Mouse (Mus musculus) liver, embryonic 12.5 days (tissue): ENCODE results near the gene Tkt. TPM values are rescaled to one million over a fixed set of nuclear protein-coding genes. Genes with fewer than 3 reads are reported as not detected.
"Not testable (repeated sequence)": the region's sequence is repeated elsewhere in the genome, so short reads cannot be mapped to it uniquely, and the experiment has no call there.

Source experiments
- ATAC-seq: fragments of 200-750 bp; cut with Nextera tagmentation; 2 replicates; pipeline ENCODE4 v1.8.0; 2017; ENCODE audit warnings: moderate number of reproducible peaks, mild to moderate bottlenecking, moderate library complexity
- H3K27ac ChIP-seq: fragments of 300-500 bp; sonication (generic); 2 replicates; pipeline ENCODE4 v1.5.1; 2016; ENCODE audit warnings: mild to moderate bottlenecking
- H3K27me3 ChIP-seq: fragments of 300-500 bp; sonication (generic); replicated peaks from 2 replicates; pipeline ENCODE4 v1.6.1; 2016; ENCODE audit warnings: mild to moderate bottlenecking, moderate library complexity
- H3K36me3 ChIP-seq: fragments of 300-500 bp; sonication (generic); 2 replicates; pipeline ENCODE4 v1.6.1; 2016; ENCODE audit warnings: mild to moderate bottlenecking, moderate library complexity
- H3K4me1 ChIP-seq: fragments of 300-500 bp; sonication (generic); 2 replicates; pipeline ENCODE4 v1.6.1; 2016
- H3K4me2 ChIP-seq: fragments of 300-500 bp; sonication (generic); 2 replicates; pipeline ENCODE4 v1.6.1; 2016; ENCODE audit warnings: mild to moderate bottlenecking, moderate library complexity
- H3K4me3 ChIP-seq: fragments of 300-500 bp; sonication (generic); 2 replicates; pipeline ENCODE4 v1.5.1; 2016; ENCODE audit warnings: mild to moderate bottlenecking, moderate library complexity
- H3K9ac ChIP-seq: fragments of 300-500 bp; sonication (generic); 2 replicates; pipeline ENCODE4 v1.6.1; 2016; ENCODE audit warnings: mild to moderate bottlenecking, moderate library complexity
- H3K9me3 ChIP-seq: fragments of 300-500 bp; sonication (generic); replicated peaks from 2 replicates; pipeline ENCODE4 v1.6.1; 2016; ENCODE audit warnings: mild to moderate bottlenecking, moderate library complexity
- WGBS: fragments of 180-500 bp; shearing (Covaris S2); methylation state at CpG from one replicate; pipeline ENCODE4 v1.1.7; 2016; ENCODE audit not compliant: insufficient replicate concordance; 5-methylcytosine and 5-hydroxymethylcytosine counted together
- polyA plus RNA-seq: library from polyadenylated mRNA; unstranded; fragments of >200 nt; fragmentation: Nextera tagmentation; extraction: Ambion mirVana; gene quantifications from 2 replicates; pipeline ENCODE4 v1.2.1, GENCODE M21; 2016

Tkt gene
- polyA plus RNA-seq, 1 experiment from 2014 or later, result 280 TPM

DNA sequence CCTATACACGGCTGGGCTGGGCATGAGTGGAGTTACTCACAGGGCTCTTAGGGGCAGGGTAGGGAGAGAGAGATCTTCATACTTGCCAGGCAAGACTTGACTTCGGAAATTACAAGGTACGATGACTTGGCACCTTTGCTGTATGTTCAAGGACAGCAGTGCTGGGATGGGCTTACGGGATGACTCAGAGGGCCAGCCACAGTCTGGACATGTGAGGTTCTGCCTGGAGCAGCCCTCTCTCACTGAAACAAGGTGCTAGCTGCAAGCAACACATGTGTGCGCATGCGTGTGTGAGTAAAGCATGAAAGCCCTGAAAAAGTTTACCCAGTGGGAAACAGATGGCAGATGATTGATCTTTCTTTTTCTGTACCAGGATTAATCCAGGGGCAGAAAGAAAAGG lies 16.3 kb upstream of the Tkt start:
- no peak for ATAC-seq
- Histone ChIP-seq H3K27ac (no peak overlapping the region), H3K4me2 (no peak overlapping the region), H3K27me3 (no peaks in the 10 kb centered on the region), H3K9me3 (no peaks in the 10 kb centered on the region), H3K9ac (no peak overlapping the region), H3K4me3 (no peak overlapping the region), H3K4me1 (no peaks in the 10 kb centered on the region), H3K36me3 (peaks cover 13% of the 10 kb centered on the region)
- WGBS, result 82% methylated on average over 6 of the region's 6 CpGs

GRCm38 (mm10) chr14:30533780-30534450 lies 14.2 kb upstream of the Tkt start:
- Histone ChIP-seq H3K9ac (no peak overlapping the region), H3K36me3 (peaks cover 3% of the 10 kb centered on the region; the same call in 1 of the 2 replicates), H3K9me3 (no peaks in the 10 kb centered on the region), H3K27ac (no peak overlapping the region), H3K4me2 (no peak overlapping the region), H3K4me3 (no peak overlapping the region), H3K27me3 (no peaks in the 10 kb centered on the region), H3K4me1 (no peaks in the 10 kb centered on the region)
- 68% methylated on average over 6 of the region's 6 CpGs for WGBS
- ATAC-seq, result no peak

GRCm38 (mm10) chr14:30541541-30541940 lies 6.6 kb upstream of the Tkt start:
- Histone ChIP-seq H3K9ac (no peak overlapping the region), H3K4me2 (no peak overlapping the region), H3K36me3 (no peaks in the 10 kb centered on the region), H3K4me1 (no peaks in the 10 kb centered on the region), H3K9me3 (no peaks in the 10 kb centered on the region), H3K27me3 (no peaks in the 10 kb centered on the region), H3K27ac (no peak overlapping the region), H3K4me3 (no peak overlapping the region)
- WGBS, result 80% methylated on average over 10 of the region's 10 CpGs
- no peak for ATAC-seq

DNA sequence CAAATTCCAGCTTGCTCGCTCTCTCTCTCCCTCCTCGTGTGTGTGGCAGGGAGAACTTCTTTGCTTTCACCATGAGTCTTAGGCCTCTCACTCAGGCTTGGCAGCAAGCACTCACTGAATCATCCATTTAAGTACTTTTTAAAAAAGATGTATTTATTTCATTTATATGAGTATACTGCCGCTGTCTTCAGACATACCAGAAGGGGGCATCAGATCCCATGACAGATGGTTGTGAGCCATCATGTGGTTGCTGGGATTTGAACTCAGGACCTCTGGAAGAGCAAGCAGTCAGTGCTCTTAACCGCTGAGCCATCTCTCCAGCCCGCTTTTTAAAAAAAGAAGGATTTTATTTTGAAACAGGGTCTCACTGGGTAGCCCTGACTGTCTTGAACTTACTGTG lies 4.8 kb upstream of the Tkt start:
- H3K4me3 ChIP-seq, ATAC-seq, H3K27me3 ChIP-seq, H3K4me2 ChIP-seq, H3K9ac ChIP-seq, H3K4me1 ChIP-seq, H3K27ac ChIP-seq, H3K36me3 ChIP-seq, H3K9me3 ChIP-seq: not testable (repeated sequence)
- 81% methylated on average over 5 of the region's 5 CpGs for WGBS

DNA sequence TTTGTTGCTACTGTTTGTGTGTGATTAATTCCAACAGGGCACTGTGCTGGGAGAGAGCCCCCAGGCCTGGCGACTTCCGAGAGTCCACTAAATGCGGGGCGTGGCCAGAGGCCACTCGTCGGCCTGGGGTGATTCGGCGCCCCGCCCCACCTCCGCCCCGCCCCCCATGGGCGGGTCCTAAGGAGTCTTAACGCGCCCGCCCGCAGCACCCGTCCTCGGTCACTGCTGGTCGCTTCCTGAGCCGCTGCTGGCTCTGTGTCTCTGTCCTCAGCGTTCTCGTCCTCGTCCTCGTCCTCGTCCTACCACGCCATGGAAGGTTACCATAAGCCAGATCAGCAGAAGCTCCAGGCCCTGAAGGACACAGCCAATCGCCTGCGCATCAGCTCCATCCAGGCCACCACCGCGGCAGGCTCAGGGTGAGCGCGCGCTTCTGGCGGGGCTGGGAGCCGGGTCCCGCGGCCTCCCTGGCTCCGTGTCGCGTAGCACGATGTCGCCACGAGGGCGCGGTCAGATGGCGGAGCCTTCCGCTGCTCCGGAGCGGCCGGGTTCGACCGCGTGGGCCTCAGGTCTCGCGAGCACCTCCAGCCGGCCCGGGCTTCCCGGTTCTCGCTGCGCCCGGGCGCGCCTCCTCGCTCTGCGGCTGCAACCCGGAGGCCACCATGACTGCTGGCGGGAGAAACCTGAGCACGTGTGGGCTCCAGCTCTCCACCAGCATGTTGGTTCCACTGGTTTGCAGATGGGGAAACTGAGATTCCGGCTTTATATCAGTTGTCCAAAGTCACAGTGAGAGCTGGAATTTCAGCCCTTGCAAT lies 1.0 kb downstream of the Tkt start:
- Histone ChIP-seq H3K36me3 (peaks cover 33% of the 10 kb centered on the region), H3K4me1 (peaks cover 57% of the 10 kb centered on the region)
- ATAC-seq, result peak; percentile 93

DNA sequence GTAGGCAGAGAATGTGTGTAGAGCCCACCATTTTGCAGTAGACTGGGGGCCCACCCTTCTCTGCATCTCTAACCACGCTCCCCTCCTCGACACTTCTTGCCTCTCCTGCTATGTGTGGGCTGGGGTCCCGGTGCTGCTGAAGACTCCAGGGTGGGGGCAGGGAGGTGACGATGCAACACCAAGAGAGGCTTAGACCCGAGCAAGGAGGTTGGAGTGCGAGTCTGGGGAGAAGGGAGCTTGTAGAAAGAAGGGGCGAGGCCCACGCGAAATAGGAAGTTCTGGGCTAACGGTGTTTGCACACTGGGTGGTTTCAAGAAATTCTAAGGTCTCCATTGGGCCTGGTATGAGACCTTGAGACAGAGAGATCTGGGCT lies 1.6 kb downstream of the Tkt start:
- Histone ChIP-seq H3K4me1 (peaks cover 63% of the 10 kb centered on the region), H3K9ac (peak overlapping the region; percentile 88), H3K9me3 (no peaks in the 10 kb centered on the region), H3K27me3 (no peaks in the 10 kb centered on the region), H3K36me3 (peaks cover 39% of the 10 kb centered on the region), H3K4me3 (peak overlapping the region; percentile 80), H3K4me2 (peak overlapping the region; percentile 88), H3K27ac (peak overlapping the region; percentile 93)
- ATAC-seq, result no peak
- WGBS, result under 1% methylated on average over 10 of the region's 10 CpGs

More for the DNA sequence above, 1.0 kb downstream of the Tkt start:
- H3K9ac ChIP-seq, result peak overlapping the region; percentile 88
- H3K4me3 ChIP-seq, result peak overlapping the region; percentile 80
- H3K27me3 ChIP-seq, result no peaks in the 10 kb centered on the region
- under 1% methylated on average over 69 of the region's 69 CpGs for WGBS
- H3K4me2 ChIP-seq, result peak overlapping the region; percentile 88
- peak overlapping the region; percentile 93 for H3K27ac ChIP-seq
- no peaks in the 10 kb centered on the region for H3K9me3 ChIP-seq

DNA sequence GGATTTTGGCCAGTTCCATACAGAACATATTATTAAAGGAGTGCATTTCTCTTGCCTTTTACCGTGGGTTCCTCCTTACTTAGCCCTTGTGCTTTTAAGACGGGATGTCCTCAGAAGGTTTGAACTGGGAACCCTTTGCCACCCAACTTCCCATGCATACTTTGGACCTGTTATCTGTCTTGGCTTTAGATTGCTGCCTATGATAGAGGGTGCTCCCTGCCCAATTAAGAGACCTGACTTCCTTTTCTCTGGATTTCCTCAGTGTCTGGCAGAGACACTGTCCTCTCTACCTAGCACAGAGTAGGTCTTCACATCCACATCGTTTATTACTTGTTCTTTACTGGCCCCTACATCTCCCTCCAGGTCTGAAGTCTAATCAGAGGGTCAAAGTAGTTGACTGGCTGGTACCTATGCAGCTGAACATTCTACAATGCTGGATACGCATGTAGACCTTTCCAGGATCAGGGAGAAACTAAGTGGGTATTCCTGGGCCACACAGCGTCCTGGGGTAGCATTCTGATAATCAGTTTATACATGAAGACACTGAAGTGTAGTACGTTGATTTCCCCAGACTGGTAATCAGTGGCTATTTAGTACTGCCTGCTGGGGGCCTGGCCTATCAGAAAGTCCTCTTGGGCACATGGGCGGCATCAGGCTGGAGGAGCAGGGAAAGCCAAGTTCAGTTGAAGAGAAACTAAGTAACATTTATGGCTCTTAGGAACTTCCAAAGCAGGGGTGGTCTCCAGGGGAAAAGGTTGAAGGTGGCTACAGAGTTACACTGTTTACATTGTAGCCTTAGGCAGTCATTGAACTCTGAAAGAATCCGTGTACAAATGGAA lies 2.3 kb downstream of the Tkt start:
- peak overlapping the region; percentile 80 for H3K4me3 ChIP-seq
- 21% methylated on average over 8 of the region's 8 CpGs for WGBS
- H3K9me3 ChIP-seq, result no peaks in the 10 kb centered on the region
- peak overlapping the region; percentile 88 for H3K9ac ChIP-seq
- no peaks in the 10 kb centered on the region for H3K27me3 ChIP-seq
- ATAC-seq, result 0 out of 2 replicates have a peak, but pooled peaks have one; percentile 10
- peak overlapping the region; percentile 88 for H3K4me2 ChIP-seq
- H3K27ac ChIP-seq, result peak overlapping the region; percentile 93
- H3K36me3 ChIP-seq, result peaks cover 45% of the 10 kb centered on the region
- peaks cover 66% of the 10 kb centered on the region for H3K4me1 ChIP-seq

DNA sequence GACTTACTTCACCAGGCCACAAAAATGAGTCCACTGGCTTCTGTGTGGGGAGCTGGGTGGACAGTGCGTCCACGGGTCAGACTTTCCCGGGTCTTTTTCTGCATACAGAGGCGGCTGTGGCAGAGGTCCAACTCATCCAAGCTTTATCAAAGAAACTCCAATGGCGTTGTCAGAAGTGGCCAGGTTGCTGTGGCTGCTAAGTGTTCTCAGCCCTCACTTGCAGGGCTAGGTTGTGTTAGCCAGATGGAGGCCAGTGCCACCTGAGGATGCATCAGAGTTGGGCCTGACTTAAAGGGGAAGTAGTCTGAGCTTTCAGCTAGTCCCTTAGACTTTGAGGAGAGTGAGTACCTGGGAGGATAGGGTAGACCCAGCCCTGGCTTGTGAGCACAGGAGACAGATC lies 3.4 kb downstream of the Tkt start:
- WGBS, result 61% methylated on average over 5 of the region's 5 CpGs
- Histone ChIP-seq H3K4me1 (peaks cover 70% of the 10 kb centered on the region), H3K9ac (peak overlapping the region; percentile 88), H3K27ac (peak overlapping the region; percentile 54), H3K27me3 (no peaks in the 10 kb centered on the region), H3K4me3 (peak overlapping the region; percentile 80), H3K36me3 (peaks cover 56% of the 10 kb centered on the region), H3K4me2 (peak overlapping the region; percentile 88), H3K9me3 (no peaks in the 10 kb centered on the region)
- no peak for ATAC-seq

DNA sequence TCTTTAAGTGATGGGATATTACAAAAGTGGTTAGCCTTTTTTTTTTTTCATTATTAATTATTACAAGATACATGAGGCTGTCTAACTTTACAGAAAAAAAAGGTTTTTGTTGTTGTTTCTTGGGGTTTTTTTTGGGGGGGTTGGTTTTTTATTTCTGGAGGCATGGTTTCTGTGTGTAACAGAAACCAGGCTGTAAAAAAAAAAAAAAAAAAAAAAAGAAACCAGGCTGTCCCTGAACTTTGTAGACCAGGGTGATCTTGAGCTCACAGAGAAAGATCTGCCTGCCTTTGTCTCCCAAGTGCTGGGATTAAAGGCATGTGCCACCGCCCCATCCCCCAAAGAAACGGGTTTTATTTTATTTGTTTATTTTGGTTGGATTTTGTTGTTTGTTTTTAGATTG lies 3.8 kb downstream of the Tkt start:
- H3K27ac ChIP-seq, result no peak overlapping the region; the same call in 1 of the 2 replicates
- WGBS, result 85% methylated on average over 2 of the region's 2 CpGs
- H3K4me3 ChIP-seq, result 0 out of 2 replicates have a peak overlapping the region, but pooled peaks have one; percentile 80
- peak overlapping the region; percentile 88 for H3K4me2 ChIP-seq
- H3K36me3 ChIP-seq, result peaks cover 61% of the 10 kb centered on the region
- H3K27me3 ChIP-seq, result no peaks in the 10 kb centered on the region
- no peak overlapping the region for H3K9ac ChIP-seq
- no peaks in the 10 kb centered on the region for H3K9me3 ChIP-seq
- no peak for ATAC-seq
- H3K4me1 ChIP-seq, result peaks cover 73% of the 10 kb centered on the region

DNA sequence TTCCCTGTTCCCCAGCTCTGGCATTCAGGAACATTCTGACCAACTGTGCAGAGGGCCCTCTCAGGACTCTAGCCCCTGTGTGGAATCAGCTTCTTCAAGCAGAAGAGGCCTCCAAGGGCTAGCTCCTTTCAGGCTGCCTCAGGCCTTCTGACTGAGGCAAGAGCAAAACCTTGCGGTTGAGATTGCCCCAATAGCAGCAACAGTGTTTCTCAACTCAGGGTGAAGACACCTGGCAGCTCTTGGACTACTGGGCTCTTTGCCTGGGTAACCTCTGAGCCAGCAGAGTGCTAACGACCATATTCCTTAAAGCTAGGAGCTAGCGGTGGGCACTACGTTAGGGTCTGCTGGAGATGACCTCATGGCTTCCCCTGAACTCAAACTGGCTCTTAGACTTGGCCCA lies 5.0 kb downstream of the Tkt start:
- no peak overlapping the region for H3K27ac ChIP-seq
- ATAC-seq, result no peak
- peaks cover 66% of the 10 kb centered on the region for H3K4me1 ChIP-seq

DNA sequence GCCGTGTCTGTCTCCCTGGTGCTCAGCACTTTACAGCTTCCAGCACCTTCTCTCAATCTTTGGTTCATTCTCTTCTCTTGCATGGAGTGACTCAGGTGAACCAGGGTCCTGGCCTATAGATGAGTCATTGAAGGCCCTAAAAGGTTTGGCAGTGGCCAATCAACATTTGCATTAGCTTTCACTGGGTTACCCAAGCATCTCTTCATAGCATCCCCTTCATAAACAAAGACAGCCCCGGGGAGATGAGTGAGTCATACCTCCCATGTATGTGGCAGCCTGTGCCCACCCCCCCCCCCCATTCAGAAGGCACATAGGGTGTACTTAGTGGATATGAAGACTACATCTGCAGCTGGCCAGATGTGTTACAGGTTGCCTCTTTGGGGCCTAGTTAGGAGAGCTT lies 8.5 kb downstream of the Tkt start:
- no peak overlapping the region for H3K9ac ChIP-seq
- H3K4me3 ChIP-seq, result no peak overlapping the region
- H3K27ac ChIP-seq, result no peak overlapping the region
- ATAC-seq, result no peak
- H3K4me2 ChIP-seq, result no peak overlapping the region
- peaks cover 57% of the 10 kb centered on the region for H3K4me1 ChIP-seq
- 71% methylated on average over 2 of the region's 2 CpGs for whole genome bisulfite sequencing
- H3K36me3 ChIP-seq, result peaks cover 94% of the 10 kb centered on the region
- no peaks in the 10 kb centered on the region for H3K27me3 ChIP-seq
- H3K9me3 ChIP-seq, result no peaks in the 10 kb centered on the region

More for the DNA sequence above, 5.0 kb downstream of the Tkt start:
- Histone ChIP-seq H3K36me3 (peaks cover 73% of the 10 kb centered on the region), H3K4me3 (no peak overlapping the region), H3K27me3 (no peaks in the 10 kb centered on the region), H3K9ac (0 out of 2 replicates have a peak overlapping the region, but pooled peaks have one; percentile 1), H3K9me3 (no peaks in the 10 kb centered on the region), H3K4me2 (no peak overlapping the region)
- 82% methylated on average over 4 of the region's 4 CpGs for WGBS
